Mouse (Mus musculus) embryo, embryonic 10.5 days (tissue): ENCODE data around the gene Gm11042.
A peak's percentile ranks its signal among the peaks of the same experiment; 100 is the strongest.

Experiments
- DNase-seq: peaks from one replicate; pipeline ENCODE4 v3.0.0-alpha.2; 2015; ENCODE audit warnings: low spot score

The Gm11042 gene

GRCm38 (mm10) chr12:74284020-74284684 is 32.0 kb downstream of the Gm11042 start:
- peak; percentile 98 for DNase-seq

DNA sequence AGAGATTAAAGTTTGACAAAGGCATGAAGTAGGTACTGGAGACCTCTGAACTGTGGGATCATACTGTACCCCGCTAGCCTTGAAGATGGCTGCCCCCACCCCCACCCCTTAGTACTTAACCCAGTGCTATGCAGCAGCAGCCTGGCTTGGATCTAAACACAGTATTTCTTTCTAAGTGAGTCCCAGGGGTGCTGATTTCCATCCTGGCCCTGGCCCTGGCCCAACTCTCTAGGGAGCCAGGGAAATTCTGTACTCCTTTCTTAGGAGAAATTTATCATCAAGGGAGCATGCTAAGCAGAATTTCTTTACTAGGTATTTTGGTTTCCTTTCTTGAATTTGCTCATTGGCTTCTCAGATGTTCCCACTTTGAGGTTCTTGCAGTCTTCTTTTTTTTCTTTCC is 33.3 kb downstream of the Gm11042 start:
- DNase-seq, result no peak

- DNase-seq, result no peak
Observed at GRCm38 (mm10) chr12:74281403-74281802, 34.8 kb downstream of the Gm11042 start.

DNA sequence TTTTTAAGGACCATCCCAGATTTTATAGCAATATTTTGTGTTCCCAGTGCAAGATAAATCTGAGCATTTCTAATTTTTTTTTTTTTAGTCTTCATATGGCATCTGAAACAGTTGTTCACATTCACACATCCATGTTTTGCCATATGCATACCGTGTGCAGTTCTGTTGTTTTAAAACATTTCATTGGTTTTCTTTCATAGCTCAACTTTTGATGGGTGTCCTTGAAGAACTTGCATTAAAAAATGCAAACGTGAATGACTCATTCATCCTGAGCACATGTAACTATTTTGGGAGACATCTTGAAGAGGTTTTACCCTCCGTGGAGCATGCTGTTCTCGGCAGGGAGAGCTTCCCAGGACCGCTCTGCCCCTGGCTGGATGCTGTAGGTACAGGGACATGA is 38.9 kb downstream of the Gm11042 start:
- DNase-seq, result no peak

DNA sequence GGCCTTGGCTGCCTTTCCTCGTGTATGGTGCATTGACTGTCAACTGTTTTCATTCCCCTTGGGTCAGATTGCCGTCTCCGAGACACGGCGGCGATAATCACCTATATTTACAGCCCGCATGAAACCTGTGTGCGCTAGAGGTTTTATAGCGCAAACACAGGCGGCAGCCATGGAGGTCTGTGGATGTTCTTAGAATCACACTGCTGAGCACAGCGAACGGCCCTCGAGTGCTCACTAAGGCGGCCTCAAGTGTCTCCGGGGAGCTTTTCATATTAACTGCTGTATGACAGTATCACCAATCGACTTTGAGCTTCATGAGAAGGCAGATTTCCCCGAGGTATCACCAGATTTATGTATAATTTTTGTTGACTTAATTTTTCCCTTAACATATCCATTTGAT is 43.6 kb downstream of the Gm11042 start:
- DNase-seq, result no peak

GRCm38 (mm10) chr12:74268644-74269285 is 47.4 kb downstream of the Gm11042 start:
- DNase-seq, result no peak

GRCm38 (mm10) chr12:74267049-74267448 is 49.1 kb downstream of the Gm11042 start:
- DNase-seq, result no peak
